Mouse (Mus musculus): ENCODE results near the gene Srrm4. TPM values are rescaled to one million over a fixed set of nuclear protein-coding genes. Genes with fewer than 3 reads are reported as not detected.

Gene Srrm4
- total RNA-seq, 2 experiments from 2014 or later: not detected

- ATAC-seq (replicated peaks; ENCODE audit: poor library complexity, severe bottlenecking): no peak
These were observed 181.7 kb downstream of the Srrm4 start for GRCm38 (mm10) chr5:116409689-116410590.

GRCm38 (mm10) chr5:116408965-116409364 lies 182.7 kb downstream of the Srrm4 start:
- ATAC-seq (replicated peaks; ENCODE audit: poor library complexity, severe bottlenecking): peak; percentile 42; the same call in 1 of the 2 replicates

DNA sequence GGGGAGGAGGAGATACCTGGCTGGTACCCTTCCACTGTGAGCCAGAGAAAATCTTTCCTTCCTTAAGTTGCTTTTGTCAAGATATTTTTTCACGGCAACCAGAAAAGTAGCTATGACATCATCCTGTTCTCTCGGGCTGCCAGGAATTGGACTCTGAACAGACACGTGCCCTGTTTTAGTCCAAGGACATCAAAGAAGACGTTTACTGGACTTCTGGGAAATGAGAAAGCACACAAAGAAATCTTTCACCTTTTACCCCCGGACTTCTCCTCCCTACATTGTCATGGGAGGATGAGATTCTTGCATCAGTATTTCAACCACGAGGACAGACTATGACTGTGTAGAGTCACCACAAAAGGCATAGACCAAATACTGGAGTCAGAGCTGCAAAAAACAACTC lies 183.7 kb downstream of the Srrm4 start:
- no peak for ATAC-seq (replicated peaks; ENCODE audit: poor library complexity, severe bottlenecking)

GRCm38 (mm10) chr5:116407321-116407720 lies 184.3 kb downstream of the Srrm4 start:
- no peak for ATAC-seq (replicated peaks; ENCODE audit: poor library complexity, severe bottlenecking)

- ATAC-seq (replicated peaks; ENCODE audit: poor library complexity, severe bottlenecking): no peak
These were observed 185.1 kb downstream of the Srrm4 start for GRCm38 (mm10) chr5:116406507-116406906.

- no peak for ATAC-seq (replicated peaks; ENCODE audit: poor library complexity, severe bottlenecking)
These were observed 185.7 kb downstream of the Srrm4 start for GRCm38 (mm10) chr5:116405934-116406333.

DNA sequence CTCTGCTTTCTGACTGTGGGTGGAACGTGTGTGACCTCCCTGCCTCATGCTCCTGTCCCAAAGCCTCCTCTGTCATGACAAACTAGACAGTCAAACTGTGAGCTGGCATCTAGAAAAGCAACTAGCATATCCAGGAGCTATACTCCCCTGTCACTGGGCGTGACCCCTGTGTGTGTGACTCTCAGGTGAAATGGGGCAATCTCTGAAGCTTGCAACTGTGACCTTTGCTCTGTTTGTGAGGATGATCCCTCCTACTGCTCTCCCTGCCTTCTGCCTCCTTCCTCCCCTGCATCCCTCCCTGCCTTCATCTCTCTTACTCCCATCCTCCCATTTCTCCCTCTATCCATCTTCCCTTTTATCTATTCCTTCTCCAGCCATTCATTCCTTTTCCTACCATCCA lies 187.6 kb downstream of the Srrm4 start:
- no peak for ATAC-seq (replicated peaks; ENCODE audit: poor library complexity, severe bottlenecking)

GRCm38 (mm10) chr5:116400801-116401200 lies 190.8 kb downstream of the Srrm4 start:
- ATAC-seq (replicated peaks; ENCODE audit: poor library complexity, severe bottlenecking): no peak

- no peak for ATAC-seq (replicated peaks; ENCODE audit: poor library complexity, severe bottlenecking)
These were observed 191.4 kb downstream of the Srrm4 start for GRCm38 (mm10) chr5:116400042-116400730.

DNA sequence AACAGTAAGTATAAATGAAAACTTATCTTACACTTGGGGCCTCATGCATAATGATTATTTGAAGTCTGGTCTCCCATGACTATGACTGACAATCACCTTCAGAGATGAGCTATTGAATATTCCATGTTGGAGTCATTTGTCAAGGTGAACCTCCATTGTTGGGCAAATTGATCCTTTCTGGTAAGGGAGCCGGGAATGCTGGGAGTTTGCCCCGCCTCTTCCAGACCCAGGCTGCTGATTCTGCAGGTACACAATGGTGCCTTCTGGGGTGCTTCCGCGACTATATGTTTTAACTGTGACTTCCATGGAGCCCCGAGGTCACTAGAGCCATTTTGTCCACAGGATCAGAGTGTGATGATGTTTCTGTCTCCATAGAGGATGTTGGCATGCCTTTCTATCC lies 195.5 kb downstream of the Srrm4 start:
- no peak for ATAC-seq (replicated peaks; ENCODE audit: poor library complexity, severe bottlenecking)

DNA sequence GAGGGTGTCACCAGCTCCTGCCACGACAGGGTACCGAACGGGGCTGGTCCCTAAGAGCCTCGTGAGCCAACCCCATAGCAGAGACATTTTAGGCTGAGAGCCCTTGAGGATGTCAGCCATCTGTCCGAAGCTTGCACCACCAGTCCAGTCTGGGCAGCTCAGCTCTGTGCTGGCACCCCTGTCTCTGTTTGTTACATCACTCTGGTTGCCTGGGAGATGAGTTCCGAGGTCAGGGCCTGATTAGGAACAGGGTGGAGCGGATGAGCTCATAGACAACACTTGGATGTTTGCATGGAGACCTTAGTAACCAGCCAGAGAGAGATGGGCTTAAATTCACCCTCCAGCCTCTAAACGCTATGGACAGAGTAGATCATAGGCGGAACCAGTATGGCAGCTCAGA lies 199.0 kb downstream of the Srrm4 start:
- no peak for ATAC-seq (replicated peaks; ENCODE audit: poor library complexity, severe bottlenecking)

- ATAC-seq (replicated peaks; ENCODE audit: poor library complexity, severe bottlenecking): no peak
These were observed 201.6 kb downstream of the Srrm4 start for GRCm38 (mm10) chr5:116389856-116390542.

DNA sequence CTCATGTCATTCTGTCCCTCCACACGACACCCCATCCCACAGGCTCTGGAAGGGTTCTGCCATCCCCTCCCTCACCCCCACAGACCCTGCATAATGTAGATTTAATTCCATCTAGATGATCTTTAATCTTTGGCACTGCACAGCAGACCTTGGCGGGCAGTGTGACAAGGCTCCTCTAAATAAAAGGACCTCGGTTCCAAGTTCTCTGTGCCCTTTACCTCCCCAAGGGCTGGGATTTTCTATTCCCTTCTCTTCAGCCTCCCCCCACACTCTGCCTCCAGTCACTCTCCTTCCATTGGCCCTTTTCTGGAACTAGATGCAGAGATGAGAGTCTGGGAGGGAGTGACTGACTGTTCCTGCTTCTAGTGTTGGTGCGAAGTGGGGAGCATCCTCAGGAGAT lies 202.3 kb downstream of the Srrm4 start:
- ATAC-seq (replicated peaks; ENCODE audit: poor library complexity, severe bottlenecking): no peak

Other genes with a start within 250 kb of the Srrm4 start
- not detected in 2 replicates for gene Hspb8, start 169.0 kb downstream of the Srrm4 start, total RNA-seq (2014; fragmentation: Nextera tagmentation)
- not detected in 2 replicates for gene Hspb8, start 169.0 kb downstream of the Srrm4 start, total RNA-seq (2017)